Mouse (Mus musculus): Measurements from ENCODE around the gene Fggy. TPM values are rescaled to one million over a fixed set of nuclear protein-coding genes. Genes with fewer than 3 reads are reported as not detected.
A peak's percentile ranks its signal among the peaks of the same experiment; 100 is the strongest.

The Fggy gene
- polyA plus RNA-seq, 1 experiment from 2014 or later = 5.6 TPM

DNA sequence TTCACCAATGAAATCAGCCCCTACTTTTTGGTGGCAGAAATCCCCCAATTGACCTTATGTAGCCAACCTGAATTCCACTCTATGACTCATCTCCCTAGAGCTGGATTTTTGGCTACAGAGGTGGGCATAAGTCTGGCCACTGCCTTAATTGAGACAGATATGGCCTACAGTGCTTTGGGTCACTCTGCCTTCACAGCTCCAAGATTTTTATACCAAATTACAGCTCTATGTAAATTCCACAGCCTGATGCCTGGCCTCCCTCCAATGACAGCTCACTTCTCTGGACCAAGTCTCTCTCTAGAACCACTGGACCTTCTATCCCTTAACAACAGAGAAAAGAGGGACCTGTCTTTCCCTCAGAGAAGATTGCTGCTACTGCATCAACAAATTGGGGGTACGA, 371.5 kb downstream of the Fggy start:
- H3K9ac ChIP-seq (replicated peaks; ENCODE audit: low read depth, low read length) = no peak overlapping the region
- 92% methylated on average over 1 of the region's 1 CpGs for WGBS
- no peaks in the 10 kb centered on the region for H3K36me3 ChIP-seq (ENCODE audit: control insufficient read depth, insufficient read depth)
- H3K9me3 ChIP-seq (ENCODE audit: control insufficient read depth, low read length) = no peaks in the 10 kb centered on the region
- ATAC-seq = no peak
- H3K27me3 ChIP-seq (replicated peaks; ENCODE audit: control insufficient read depth, insufficient read depth, low read length) = peaks cover 9% of the 10 kb centered on the region; the same call in 1 of the 2 replicates
- H3K27ac ChIP-seq (ENCODE audit: low read length) = no peak overlapping the region
- no peak overlapping the region for H3K4me3 ChIP-seq (replicated peaks; ENCODE audit: low read length)
- H3K4me2 ChIP-seq (ENCODE audit: low read length) = no peak overlapping the region
- no peaks in the 10 kb centered on the region for H3K4me1 ChIP-seq (replicated peaks; ENCODE audit: control insufficient read depth, insufficient read depth, low read length)

DNA sequence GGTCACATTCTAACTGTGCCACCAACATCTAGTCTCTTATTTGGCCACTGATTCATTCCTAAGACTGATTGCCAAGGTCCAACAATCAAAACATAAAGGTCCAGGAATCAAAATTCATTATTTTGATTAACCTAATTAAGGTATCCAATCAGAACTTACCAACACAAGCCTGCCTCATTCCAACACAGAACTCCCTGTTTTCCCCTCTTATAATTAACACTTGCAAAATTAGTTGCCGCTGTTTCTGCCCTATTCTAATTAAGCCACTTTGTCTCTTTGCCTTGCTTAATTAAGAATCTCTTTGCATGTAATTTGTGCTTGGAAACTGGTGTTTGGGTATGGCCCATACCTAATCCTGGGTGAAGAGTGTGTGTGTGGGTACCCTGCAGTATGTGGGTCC, 372.6 kb downstream of the Fggy start:
- no peaks in the 10 kb centered on the region for H3K4me1 ChIP-seq (replicated peaks; ENCODE audit: control insufficient read depth, insufficient read depth, low read length)
- ATAC-seq = peak; percentile 49
- H3K4me2 ChIP-seq (ENCODE audit: low read length) = no peak overlapping the region
- no peaks in the 10 kb centered on the region for H3K9me3 ChIP-seq (ENCODE audit: control insufficient read depth, low read length)
- no peaks in the 10 kb centered on the region for H3K36me3 ChIP-seq (ENCODE audit: control insufficient read depth, insufficient read depth)
- no peak overlapping the region for H3K9ac ChIP-seq (replicated peaks; ENCODE audit: low read depth, low read length)
- 26% methylated on average over 1 of the region's 1 CpGs for WGBS
- H3K27ac ChIP-seq (ENCODE audit: low read length) = no peak overlapping the region
- no peak overlapping the region for H3K4me3 ChIP-seq (replicated peaks; ENCODE audit: low read length)
- H3K27me3 ChIP-seq (replicated peaks; ENCODE audit: control insufficient read depth, insufficient read depth, low read length) = peaks cover 9% of the 10 kb centered on the region; the same call in 1 of the 2 replicates

DNA sequence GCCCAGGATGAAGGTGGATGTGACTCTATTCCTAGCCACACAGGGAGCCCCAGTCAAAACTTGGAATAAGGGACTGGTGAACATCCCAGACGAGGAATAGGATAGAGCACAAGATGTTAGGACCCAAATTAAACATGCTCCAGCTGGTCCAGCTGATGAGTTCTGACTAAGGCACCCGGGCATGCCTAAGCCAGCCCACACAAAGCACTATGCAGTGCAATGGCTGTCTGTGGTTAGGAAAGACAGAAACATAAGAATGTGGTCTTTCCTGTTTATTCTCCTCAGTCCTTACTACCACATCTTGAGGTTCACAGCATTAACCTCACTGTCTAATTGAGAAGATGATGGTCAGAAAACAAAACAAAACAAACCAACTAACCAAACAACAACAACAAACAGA, 374.0 kb downstream of the Fggy start:
- no peaks in the 10 kb centered on the region for H3K9me3 ChIP-seq (ENCODE audit: control insufficient read depth, low read length)
- no peak for ATAC-seq
- no peak overlapping the region for H3K9ac ChIP-seq (replicated peaks; ENCODE audit: low read depth, low read length)
- no peak overlapping the region for H3K27ac ChIP-seq (ENCODE audit: low read length)
- H3K4me3 ChIP-seq (replicated peaks; ENCODE audit: low read length) = no peak overlapping the region
- no peak overlapping the region for H3K4me2 ChIP-seq (ENCODE audit: low read length)
- 55% methylated on average over 2 of the region's 2 CpGs for WGBS
- H3K4me1 ChIP-seq (replicated peaks; ENCODE audit: control insufficient read depth, insufficient read depth, low read length) = no peaks in the 10 kb centered on the region
- H3K27me3 ChIP-seq (replicated peaks; ENCODE audit: control insufficient read depth, insufficient read depth, low read length) = peaks cover 9% of the 10 kb centered on the region; the same call in 1 of the 2 replicates
- H3K36me3 ChIP-seq (ENCODE audit: control insufficient read depth, insufficient read depth) = no peaks in the 10 kb centered on the region

DNA sequence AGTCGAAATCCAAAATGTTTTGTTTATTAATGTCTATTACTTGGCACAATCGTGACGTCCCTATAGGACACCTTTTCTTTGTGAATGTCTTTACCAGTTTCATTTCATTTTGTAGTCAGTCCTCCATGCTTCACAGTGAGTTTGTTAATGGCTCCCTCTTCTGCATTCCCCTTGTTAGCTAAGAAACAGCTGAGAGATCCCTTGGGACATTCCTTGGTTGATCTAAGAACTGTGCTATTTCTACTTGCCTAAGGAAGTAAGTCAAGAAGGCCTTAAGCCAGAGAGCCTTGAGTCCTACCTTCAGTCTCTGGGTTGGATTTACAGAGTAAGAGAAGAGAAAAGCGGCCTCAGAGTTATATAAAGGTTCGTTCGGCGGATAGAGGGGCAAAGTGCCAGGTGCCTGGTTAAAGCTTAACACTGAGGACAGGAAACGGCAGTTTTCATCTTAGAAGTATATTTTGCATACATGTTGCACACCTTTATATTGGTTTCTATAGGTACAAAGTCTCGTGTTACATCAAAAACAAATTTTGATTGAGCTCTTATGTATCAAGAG, 376.6 kb downstream of the Fggy start:
- H3K36me3 ChIP-seq (ENCODE audit: control insufficient read depth, insufficient read depth) = no peaks in the 10 kb centered on the region
- H3K4me3 ChIP-seq (replicated peaks; ENCODE audit: low read length) = no peak overlapping the region
- H3K9ac ChIP-seq (replicated peaks; ENCODE audit: low read depth, low read length) = no peak overlapping the region
- no peak overlapping the region for H3K27ac ChIP-seq (ENCODE audit: low read length)
- no peak overlapping the region for H3K4me2 ChIP-seq (ENCODE audit: low read length)
- 84% methylated on average over 9 of the region's 9 CpGs for WGBS
- peaks cover 4% of the 10 kb centered on the region; the same call in 1 of the 2 replicates for H3K27me3 ChIP-seq (replicated peaks; ENCODE audit: control insufficient read depth, insufficient read depth, low read length)
- no peak for ATAC-seq
- H3K4me1 ChIP-seq (replicated peaks; ENCODE audit: control insufficient read depth, insufficient read depth, low read length) = no peaks in the 10 kb centered on the region
- no peaks in the 10 kb centered on the region for H3K9me3 ChIP-seq (ENCODE audit: control insufficient read depth, low read length)

DNA sequence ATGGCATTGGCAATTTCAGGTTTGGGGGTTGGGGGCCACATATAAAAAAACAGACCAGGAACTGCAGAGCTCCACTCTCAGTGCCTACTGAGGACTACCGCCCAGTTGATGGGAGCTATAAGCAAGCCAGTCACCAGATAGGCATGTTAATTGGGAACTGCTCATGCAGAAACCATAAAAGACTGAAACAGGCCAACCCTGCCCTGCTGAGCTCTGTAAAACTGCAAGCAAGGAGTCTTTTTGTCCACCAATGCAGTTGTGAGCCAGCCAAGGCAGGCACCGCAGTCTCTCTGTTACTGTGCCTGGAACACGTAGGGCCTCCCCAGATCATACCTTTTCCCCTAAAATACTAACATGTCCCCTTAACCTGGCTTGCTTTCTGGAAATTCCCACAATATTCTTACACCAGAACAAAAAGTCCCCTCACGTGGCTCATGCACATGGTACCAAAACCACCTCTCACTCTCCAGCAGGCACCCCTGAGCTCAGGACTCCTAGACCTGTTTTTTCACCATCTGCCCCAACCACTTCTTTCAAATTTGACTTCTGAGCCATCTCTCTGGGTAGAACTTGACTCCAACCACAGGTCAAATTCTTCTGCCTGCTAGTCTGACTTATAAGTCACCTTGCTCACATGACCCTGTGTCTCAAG, 377.2 kb downstream of the Fggy start:
- H3K9ac ChIP-seq (replicated peaks; ENCODE audit: low read depth, low read length) = no peak overlapping the region
- H3K27ac ChIP-seq (ENCODE audit: low read length) = no peak overlapping the region
- H3K36me3 ChIP-seq (ENCODE audit: control insufficient read depth, insufficient read depth) = no peaks in the 10 kb centered on the region
- WGBS = 49% methylated on average over 4 of the region's 4 CpGs
- no peak overlapping the region for H3K4me3 ChIP-seq (replicated peaks; ENCODE audit: low read length)
- H3K4me2 ChIP-seq (ENCODE audit: low read length) = no peak overlapping the region
- ATAC-seq = peak; percentile 58; the same call in 1 of the 2 replicates
- no peaks in the 10 kb centered on the region for H3K4me1 ChIP-seq (replicated peaks; ENCODE audit: control insufficient read depth, insufficient read depth, low read length)
- peaks cover 4% of the 10 kb centered on the region; the same call in 1 of the 2 replicates for H3K27me3 ChIP-seq (replicated peaks; ENCODE audit: control insufficient read depth, insufficient read depth, low read length)
- no peaks in the 10 kb centered on the region for H3K9me3 ChIP-seq (ENCODE audit: control insufficient read depth, low read length)

DNA sequence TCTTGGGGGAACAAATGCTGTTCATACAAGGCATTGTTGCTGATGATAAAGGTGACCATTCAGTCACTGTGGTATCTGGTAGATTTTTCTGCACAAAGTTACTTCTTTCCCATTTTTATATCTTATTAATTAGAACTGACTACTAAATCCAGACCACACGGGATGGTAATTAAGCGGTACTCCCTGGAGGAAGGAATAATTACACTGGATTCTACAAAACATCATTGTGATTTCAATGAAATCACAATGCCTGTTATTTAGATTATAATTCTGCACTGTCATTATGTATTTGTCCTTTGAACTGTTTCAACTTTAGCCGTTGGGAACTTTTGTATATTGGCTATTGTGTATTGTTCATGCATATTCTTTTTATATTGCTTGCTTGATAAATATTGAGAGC, 381.4 kb downstream of the Fggy start:
- H3K27me3 ChIP-seq (replicated peaks; ENCODE audit: control insufficient read depth, insufficient read depth, low read length) = no peaks in the 10 kb centered on the region
- no peak overlapping the region for H3K9ac ChIP-seq (replicated peaks; ENCODE audit: low read depth, low read length)
- 69% methylated on average over 3 of the region's 3 CpGs for WGBS
- H3K9me3 ChIP-seq (ENCODE audit: control insufficient read depth, low read length) = no peaks in the 10 kb centered on the region
- H3K27ac ChIP-seq (ENCODE audit: low read length) = no peak overlapping the region
- no peak overlapping the region for H3K4me3 ChIP-seq (replicated peaks; ENCODE audit: low read length)
- H3K4me2 ChIP-seq (ENCODE audit: low read length) = no peak overlapping the region
- no peak for ATAC-seq
- H3K36me3 ChIP-seq (ENCODE audit: control insufficient read depth, insufficient read depth) = no peaks in the 10 kb centered on the region
- H3K4me1 ChIP-seq (replicated peaks; ENCODE audit: control insufficient read depth, insufficient read depth, low read length) = no peaks in the 10 kb centered on the region

DNA sequence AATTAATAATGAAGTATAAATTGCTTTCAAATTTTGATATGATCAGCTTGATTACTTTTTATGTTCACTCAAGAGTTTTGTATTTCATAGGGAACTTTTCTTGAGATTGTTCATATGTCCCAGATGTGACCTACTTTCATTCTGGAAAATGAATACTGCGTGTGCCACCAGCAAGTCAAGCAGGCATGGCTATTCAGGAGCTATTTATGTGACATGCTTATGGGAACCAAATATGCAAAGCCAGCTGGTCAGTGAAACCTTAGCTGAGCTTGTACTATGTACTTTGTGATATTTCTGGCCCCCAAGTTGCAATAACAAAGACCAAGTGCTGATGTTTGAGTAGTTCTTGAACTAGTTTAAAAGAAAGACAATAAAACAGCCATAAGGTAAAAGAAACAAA, 390.6 kb downstream of the Fggy start:
- ATAC-seq = no peak
- no peak overlapping the region for H3K4me2 ChIP-seq (ENCODE audit: low read length)
- 68% methylated on average over 1 of the region's 1 CpGs for WGBS
- no peak overlapping the region for H3K27ac ChIP-seq (ENCODE audit: low read length)
- H3K4me3 ChIP-seq (replicated peaks; ENCODE audit: low read length) = no peak overlapping the region
- no peaks in the 10 kb centered on the region for H3K9me3 ChIP-seq (ENCODE audit: control insufficient read depth, low read length)
- no peak overlapping the region for H3K9ac ChIP-seq (replicated peaks; ENCODE audit: low read depth, low read length)
- no peaks in the 10 kb centered on the region for H3K27me3 ChIP-seq (replicated peaks; ENCODE audit: control insufficient read depth, insufficient read depth, low read length)
- no peaks in the 10 kb centered on the region for H3K4me1 ChIP-seq (replicated peaks; ENCODE audit: control insufficient read depth, insufficient read depth, low read length)
- H3K36me3 ChIP-seq (ENCODE audit: control insufficient read depth, insufficient read depth) = no peaks in the 10 kb centered on the region

DNA sequence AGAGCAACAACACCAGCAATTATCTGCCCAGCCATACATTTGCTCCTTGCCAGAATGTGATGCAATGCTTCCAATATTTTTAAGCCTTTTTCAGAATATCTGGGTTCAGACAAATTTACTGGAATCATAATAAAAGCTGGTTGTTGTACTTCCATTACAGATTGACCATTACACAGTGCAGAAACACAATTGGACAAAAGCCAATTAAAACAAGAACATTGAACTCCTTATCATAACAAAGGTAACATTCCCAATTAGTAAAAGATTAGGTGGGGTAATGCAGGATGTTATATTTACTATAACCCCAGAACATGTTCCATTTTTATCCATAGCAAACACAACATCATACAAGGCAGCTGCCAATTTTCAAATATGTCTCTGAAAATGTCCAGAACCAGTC, 396.0 kb downstream of the Fggy start:
- no peak overlapping the region for H3K4me2 ChIP-seq (ENCODE audit: low read length)
- no peak for ATAC-seq

DNA sequence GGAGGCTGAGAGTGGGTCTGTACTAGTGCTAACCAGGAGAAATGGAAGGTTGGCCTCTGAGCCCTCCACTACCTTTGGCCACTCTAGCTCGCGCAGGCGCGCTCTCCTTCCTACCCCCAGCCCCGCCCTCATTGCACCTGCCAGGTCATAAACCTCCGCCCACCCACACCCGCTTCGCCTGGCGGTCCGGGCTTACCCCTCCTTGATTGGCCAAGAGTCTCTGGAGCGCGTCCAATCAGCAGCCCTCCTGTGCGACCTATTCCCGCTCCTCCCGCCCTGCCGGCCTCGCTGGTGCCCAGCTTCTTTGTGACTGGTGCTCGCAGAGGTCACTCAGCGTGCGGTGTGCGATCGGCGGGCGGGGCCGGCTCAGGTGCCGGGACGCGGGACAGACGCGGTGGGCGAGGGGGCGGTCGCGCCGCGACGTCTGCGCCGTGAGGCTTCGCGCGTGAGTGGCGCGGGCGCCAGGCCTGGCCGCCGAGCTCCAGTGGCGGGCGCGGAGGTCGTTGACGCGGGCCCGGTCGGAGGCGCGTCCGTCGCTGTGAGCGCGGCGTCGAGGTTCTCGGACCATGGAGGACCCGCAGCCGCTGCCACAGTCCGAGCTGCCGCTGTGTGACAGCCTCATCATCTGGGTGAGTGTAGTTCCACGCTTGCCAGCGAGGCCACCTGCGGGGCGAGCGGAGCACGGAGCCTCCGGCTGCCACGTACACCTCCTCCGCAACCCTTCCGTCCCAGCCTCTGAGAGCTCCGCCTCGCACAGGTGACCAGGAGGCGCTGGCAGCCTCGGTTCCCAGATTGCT, 409.8 kb downstream of the Fggy start, which contains the start of gene Hook1:
Gene Hook1, plus strand, starts transcription at position 313 of the 797 bp plus-strand sequence.
- Histone ChIP-seq H3K4me3 (replicated peaks; ENCODE audit: low read length) (peak within 1 kb of the TSS; percentile 88), H3K4me2 (ENCODE audit: low read length) (peak within 1 kb of the TSS; percentile 88), H3K9ac (replicated peaks; ENCODE audit: low read depth, low read length) (peak within 1 kb of the TSS; percentile 89), H3K27me3 (replicated peaks; ENCODE audit: control insufficient read depth, insufficient read depth, low read length) (no peaks in the 10 kb centered on the region), H3K4me1 (replicated peaks; ENCODE audit: control insufficient read depth, insufficient read depth, low read length) (peaks cover 5% of the 10 kb centered on the region), H3K27ac (ENCODE audit: low read length) (peak within 1 kb of the TSS; percentile 67), H3K9me3 (ENCODE audit: control insufficient read depth, low read length) (no peaks in the 10 kb centered on the region), H3K36me3 (ENCODE audit: control insufficient read depth, insufficient read depth) (no peaks in the 10 kb centered on the region)
- under 1% methylated on average over 73 of the region's 82 CpGs for WGBS
- ATAC-seq = peak; percentile 98

More for the DNA sequence above, 396.0 kb downstream of the Fggy start:
- no peak overlapping the region for H3K4me3 ChIP-seq (replicated peaks; ENCODE audit: low read length)
- H3K4me1 ChIP-seq (replicated peaks; ENCODE audit: control insufficient read depth, insufficient read depth, low read length) = no peaks in the 10 kb centered on the region
- H3K9me3 ChIP-seq (ENCODE audit: control insufficient read depth, low read length) = no peaks in the 10 kb centered on the region
- H3K27me3 ChIP-seq (replicated peaks; ENCODE audit: control insufficient read depth, insufficient read depth, low read length) = no peaks in the 10 kb centered on the region
- no peaks in the 10 kb centered on the region for H3K36me3 ChIP-seq (ENCODE audit: control insufficient read depth, insufficient read depth)
- no peak overlapping the region for H3K27ac ChIP-seq (ENCODE audit: low read length)
- no peak overlapping the region for H3K9ac ChIP-seq (replicated peaks; ENCODE audit: low read depth, low read length)
